Mouse (Mus musculus) thymus, postnatal 4 days (tissue): Measurements from ENCODE around the gene Slc44a5.
"Not testable (repeated sequence)": the region's sequence is repeated elsewhere in the genome, so short reads cannot be mapped to it uniquely, and the experiment has no call there.

Experiments
- DNase-seq: peaks from one replicate; pipeline ENCODE4 v3.0.0; 2021

Gene Slc44a5

DNA sequence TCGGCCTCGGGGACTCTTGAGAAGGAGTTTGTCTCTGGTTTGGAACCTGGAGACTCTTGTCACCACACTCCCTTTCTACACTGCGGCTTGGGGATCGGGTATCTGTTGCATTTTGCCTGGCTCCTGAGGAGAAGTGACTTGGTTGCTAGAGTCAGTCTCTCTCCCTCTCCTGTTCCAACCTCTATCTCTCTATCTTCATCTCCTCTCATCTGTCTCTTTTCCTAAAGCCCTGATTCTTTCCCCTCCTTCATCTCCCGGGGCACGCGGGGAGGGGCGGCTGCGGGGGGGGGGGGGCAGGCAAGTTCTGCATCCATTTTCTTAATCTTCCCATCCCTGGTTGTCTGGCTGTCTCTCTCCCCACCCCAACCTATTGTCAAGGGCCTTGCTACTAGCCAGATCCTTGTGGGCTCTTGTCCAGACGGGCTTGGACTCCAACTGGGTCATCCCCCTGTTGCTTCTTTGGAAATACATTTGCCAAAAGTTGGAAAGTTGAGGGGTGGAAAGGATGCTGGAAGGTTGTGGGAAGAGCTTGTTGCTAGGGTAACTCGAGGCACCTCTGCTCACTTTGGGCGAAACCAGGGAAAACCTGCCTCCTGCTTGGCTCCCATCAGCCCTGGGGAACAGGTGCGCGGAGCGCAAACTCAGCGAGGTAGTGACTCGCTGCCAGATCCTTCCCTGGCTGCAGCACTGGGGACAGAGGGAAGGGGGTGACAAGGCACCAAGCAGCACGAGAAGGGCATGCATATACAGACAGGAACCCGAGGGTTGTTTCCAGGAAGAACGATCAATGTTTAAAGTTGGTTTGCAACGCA is 919 bp downstream of the Slc44a5 start:
- DNase-seq = no peak

DNA sequence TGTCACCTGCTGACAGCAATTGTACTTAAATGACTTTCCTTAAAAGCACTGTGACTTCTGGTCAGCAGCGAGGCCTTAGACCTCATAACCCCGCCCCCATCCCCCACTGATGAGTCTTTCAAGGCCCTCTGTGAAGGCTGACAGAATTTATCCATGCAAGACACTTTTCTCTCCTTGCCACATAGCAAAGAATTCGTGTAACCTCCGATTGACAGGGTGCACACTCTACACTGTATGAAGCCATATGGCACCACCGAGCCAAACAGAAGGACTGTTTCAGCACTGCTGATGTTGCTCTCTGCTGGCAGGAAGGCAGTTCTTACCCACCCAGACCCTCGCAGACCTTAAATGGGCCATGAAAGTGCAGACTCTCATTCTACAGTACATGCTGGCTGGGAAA is 1.8 kb downstream of the Slc44a5 start:
- no peak for DNase-seq

DNA sequence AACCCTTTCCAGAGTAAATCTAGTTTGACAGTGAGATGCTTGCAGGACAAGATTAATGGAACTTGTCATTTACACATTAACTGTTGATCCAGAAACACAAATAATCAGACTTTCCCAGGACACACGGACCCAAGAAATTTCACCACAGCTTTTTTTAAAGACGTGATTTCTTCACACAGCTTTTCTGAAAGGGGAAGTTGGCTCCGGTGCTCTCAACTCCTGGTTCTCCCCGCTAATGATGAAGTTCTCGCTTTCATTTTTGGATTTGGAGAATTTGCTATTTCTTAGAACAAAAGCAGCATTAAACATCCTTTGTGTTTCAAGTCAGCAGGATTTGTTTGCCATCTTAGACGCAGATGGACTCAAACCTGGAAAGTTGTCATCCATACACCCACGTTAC is 2.6 kb downstream of the Slc44a5 start:
- DNase-seq = no peak

DNA sequence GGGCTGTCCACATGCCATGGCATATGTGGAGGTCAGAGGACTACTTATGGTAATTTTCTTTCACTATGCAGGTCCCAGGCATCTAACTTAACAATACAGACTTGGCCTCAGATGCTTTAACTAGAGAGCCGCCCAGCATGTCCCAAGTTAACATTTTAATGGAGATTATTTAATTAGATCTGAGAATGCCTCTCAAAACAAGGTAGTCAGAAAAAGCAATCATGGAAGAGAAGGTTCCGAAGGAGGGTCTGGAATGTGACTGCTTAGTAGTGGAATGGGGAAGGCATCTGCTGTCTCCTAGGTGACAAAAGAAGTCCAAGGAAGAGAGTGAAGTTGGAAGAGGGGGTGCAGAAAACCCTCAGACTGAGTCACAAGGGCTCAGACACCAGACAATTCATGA is 7.4 kb downstream of the Slc44a5 start:
- DNase-seq = no peak

DNA sequence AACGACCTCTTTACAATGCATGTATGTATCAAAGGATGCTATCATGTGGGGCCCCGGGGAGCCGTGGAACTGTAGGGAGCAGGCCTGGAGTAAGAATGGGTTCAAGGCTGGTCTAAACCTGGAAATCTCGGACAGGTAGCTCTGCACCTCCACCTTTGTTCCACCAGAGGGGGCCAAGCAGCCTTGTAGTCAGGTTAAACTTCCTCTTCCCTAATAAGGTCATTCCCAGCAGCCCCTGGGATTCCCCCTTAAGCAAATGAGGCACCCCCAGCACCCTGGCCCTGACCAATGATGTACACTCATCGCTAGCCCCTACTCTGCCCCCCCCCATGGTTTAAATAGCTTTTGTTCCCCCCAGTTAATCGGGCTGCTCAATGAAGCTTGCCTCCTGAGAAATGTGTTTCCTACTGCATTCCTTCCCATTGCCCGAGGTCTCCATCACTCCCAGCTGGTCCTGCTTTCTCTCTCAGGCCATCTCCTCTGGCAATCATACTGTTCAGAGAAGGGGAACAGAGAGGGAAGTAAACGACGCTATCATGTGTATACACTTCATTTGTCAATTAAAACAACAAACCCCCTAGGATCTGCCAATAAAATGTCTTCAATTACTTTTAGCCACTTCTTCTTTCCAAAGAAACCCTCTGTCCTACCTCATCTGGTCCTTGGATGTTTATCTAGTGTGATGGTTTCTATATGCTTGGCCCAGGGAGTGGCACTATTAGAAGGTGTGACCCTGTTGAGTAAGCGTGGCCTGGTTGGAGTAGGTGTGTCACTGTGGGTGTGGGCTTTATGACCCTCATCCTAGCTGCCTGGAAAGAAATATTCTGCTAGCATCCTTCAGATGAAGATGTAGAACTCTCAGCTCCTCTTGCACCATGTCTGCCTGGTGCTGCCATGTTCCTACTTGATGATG is 11.4 kb downstream of the Slc44a5 start:
- DNase-seq = peak; percentile 27

DNA sequence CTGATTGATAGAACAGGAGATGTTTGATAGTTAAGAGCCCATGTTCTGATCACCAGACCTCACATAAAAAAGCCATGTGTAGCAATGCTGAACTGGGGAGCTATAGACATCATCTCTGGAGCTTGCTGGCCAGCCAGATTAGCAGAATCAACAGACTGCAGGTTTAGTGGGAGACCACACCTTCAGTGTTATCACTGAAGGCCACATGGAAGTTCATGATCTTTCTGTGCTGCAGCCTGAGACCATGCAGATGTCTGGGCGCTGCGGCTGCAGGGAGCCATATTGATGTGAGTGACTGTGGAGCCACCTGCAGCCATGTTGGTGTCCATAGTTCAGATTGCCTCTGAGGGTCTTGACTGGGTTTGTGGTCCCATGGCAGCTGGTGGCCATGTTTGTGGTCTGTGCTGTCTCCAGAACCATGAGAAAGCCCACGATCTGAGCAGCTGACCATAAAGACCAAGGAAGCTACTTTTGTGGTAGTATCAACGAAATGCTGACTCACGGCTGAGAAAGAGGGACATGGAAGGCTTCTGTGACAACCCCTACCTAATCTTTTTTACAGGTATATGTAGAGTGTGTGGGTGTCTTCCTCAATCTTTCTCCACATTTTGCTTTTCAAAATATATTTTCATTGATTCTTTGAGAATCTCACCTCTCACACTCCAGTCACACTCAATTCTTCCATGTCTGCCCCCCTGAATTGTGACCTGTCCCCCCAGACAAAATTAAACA is 26.7 kb downstream of the Slc44a5 start:
- DNase-seq = no peak

DNA sequence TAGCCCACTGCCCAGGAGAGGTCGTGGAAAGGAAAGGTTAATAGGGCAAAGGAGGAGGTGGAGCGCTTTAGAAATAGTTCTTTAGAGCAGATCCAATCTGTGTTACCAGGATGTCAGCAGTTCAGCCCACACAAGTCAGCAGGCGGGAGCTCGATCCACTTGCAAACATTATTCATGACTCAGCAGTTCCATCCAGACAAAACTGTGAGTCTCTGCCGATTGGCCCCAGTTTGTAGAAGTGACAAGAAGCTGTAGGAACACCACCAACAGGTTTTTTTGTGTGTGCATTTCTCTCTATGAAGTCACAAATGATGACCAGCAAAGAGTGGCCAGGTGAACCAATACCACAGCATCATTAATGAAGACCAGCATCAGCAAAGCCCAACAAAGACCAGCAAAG is 28.1 kb downstream of the Slc44a5 start:
- DNase-seq = no peak

DNA sequence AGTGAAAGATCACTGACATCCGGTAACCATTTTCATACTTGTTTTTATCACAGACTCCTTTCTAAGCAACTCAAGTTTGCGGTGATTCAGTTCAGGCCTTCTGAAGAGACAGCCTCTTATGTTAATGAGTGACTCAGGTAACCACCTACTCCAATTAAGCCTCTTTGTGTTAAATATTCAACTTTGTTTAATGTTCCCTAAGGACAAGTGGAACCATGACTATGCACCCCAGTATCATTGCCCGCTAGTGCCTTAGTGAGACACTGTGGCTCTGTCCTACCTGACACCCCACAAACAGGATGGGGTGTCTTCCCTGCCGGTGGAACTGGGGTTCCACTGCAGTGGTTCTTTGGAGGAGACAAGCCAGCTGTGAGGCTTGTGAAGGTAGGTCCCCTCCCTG is 73.6 kb downstream of the Slc44a5 start:
- DNase-seq = no peak

DNA sequence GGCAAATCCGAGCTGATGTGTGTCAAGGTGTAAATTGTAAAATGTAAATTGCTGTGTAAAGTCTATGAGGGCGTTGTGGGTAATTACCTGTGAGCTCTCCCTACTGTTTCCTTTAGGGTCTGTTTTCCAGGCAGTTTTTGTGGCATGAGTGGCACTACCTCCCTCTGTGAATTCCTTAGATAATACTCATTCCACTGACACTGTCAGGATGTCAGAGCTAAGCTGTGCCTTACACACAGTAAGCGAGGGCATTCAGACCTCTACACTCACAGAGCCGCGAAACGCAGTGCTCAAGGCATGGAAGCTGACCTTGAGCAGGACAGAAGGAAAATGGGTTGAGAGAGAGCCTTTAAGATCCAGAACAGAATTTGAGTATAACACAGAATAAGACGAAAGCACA is 80.1 kb downstream of the Slc44a5 start:
- DNase-seq = no peak

DNA sequence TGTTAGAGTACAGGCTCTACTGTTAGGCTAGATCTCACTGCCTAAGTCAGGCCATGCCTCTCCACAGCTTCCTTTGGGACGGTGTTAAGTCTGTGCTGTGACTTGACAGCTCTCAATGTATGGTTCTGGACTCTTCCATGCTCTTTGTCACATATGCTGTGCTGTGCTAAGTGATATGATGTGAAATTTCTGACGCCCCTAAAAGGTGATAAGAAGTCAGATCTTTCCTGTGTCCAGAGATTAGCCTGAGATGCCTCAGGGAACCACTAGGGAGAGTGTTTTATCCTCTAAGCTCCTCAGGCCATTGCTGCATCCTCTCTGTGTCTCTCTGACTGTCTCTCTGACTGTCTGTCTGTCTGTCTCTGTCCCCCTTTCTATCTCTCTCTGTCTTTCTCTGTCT is 84.2 kb downstream of the Slc44a5 start:
- no peak for DNase-seq

DNA sequence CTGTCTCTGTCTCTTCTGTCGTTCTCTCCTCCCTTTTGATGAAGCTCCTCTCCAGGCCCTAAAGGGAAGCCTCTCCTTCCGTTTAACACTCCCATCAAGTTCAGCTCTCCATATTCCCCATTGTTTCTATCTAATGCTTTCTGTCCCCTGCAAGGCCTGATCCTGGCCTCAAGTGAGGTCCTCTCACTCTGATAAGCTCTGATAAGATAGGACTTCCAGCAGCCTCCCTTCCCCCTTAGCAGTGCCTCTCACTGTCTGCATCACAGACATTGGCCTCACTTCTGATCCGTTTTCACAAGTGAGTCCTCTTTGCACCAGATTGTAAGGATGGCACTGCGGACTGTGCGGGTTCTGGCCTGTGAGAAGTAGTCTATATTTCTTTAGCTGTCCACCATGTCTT is 85.0 kb downstream of the Slc44a5 start:
- DNase-seq = no peak

DNA sequence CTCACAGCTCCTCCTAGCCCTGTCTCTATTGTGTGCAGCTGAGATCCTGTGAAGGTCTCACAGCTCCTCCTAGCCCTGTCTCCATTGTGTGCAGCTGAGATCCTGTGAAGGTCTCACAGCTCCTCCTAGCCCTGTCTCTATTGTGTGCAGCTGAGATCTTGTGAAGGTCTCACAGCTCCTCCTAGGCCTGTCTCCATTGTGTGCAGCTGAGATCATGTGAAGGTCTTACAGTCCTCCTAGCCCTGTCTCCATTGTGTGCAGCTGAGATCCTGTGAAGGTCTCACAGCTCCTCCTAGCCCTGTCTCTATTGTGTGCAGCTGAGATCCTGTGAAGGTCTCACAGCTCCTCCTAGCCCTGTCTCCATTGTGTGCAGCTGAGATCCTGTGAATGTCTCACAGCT is 98.8 kb downstream of the Slc44a5 start:
- not testable (repeated sequence) for DNase-seq

DNA sequence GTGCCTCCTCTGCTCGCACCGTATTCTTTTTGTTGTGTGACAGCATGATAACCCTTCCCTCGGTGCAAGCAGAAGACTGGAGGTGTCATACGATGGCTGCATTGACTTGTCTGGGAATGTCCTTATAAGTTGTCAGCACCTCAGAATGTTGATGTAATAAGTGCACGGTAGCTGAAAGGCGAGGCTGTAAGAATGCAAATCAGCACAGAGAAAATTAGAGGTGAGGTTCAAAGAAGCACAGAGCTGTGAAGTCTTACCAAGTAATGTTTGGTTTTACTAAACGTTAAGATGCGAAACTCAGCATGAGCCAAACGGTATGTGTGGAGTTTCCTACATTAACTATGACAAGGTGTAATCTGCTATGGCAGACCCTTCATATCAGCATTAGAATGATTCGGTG is 102.5 kb downstream of the Slc44a5 start:
- no peak for DNase-seq

DNA sequence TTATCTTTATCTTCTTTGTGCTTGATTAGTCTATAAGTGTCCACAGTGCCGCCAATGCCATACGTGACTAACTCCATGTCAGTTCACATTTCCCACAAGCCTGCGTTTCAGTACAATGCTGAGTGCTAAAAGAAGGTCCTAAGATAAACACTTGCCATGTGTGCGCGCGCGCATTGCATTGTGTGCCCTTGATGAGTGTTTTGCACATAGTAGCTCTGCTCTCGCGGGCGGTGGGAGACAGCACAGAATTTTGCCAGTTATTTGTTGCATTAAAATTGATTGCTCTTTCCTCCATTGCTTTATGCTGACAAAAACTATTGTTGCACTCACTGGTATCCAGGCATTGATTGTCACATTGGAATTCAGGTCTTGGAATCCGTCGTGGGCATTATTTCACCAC is 108.5 kb downstream of the Slc44a5 start:
- DNase-seq = no peak

DNA sequence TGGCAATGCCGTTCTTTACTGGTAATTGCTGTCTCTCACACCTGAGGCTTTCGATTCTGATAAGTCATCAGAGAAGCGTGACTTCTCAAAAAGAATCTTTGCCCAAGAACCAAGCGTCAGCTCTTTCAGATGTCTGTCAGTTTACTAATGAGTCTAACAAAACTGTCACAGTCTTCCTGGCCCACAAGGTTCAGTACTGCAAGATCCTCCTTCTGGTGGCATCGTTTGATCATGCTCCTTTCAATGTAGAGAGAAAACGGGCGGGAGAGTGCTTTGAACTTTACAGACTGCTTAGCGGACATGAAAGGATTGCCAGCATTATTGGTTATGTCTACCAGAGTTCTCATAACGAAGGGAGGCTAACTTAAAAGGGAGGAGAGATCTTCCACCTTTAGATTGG is 109.0 kb downstream of the Slc44a5 start:
- DNase-seq = no peak

DNA sequence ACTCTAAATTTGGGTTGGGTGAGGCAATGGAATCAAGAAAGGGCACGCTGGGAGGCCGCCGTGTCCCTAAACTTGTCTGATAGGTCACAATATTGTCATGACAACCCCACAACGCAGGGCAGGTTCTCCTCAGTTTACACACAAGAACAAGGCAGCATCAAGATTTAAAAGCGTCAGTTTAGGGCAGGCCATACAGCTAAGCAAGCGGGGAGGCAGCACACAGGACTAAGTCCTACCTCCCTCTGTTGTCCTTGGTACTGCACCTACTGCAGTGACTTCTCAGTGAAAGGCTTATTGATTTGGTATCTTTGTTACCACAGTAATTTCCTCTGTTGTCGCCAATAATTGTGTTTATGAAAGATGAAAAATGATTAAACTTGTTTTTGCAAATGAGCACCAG is 109.7 kb downstream of the Slc44a5 start:
- DNase-seq = no peak

DNA sequence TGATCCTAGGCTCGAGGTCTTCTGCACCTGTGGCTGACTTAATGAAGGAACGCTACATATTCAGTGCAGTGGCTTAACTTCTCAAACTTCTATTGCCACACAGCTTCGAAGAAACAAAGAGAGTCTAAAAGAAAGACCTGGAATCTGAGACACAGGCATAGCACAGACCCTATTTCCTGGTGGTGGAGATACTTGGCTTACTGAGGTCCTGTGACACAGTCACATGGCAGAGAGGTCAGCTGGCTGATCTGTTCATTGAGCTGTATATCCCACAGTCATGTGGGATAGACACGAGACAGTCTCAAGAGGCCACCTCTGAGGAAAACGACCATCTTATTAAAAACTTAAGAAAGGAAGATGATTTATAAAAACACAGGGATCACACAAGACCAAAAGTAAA is 116.8 kb downstream of the Slc44a5 start:
- DNase-seq = no peak

DNA sequence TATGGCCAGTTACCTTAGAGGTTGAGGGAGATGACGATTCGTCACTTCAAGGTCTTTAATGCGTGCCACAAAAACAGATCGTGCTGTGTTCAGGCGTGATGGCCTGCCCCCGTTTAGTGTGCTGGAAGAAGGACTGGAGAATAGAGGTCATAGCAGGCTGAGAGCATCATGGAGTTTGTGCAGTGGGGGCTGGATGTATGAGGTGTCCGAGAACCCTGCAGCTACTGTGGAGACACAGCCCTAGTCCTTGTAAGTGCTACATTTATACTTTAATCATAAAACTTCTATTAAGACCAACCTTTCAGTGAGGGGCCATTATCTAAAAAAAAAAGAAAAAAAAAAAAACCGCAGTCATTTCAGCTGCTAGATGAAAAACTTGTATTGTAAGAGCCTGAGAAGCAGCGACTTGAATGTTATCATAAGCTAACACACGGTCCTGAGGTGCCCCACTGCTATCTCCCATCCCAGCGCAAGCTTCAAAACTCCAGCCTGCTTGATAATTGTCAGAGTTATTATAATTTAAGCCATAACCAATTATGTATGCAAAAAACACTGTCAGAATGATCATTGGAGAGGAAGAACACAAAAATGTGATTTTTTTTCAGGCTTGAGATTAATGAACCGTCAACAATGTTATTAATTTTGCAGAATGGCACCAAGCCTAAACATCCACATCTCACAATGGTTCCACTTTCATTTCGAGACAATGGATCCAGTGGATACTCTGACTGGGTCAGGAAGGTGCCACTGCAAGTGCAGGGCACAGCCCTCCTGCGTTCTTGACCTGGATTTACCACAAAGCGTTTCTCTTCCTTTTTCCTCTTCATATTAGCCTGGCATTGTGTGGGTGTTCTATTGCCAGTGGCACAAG is 118.5 kb downstream of the Slc44a5 start:
- DNase-seq = no peak

DNA sequence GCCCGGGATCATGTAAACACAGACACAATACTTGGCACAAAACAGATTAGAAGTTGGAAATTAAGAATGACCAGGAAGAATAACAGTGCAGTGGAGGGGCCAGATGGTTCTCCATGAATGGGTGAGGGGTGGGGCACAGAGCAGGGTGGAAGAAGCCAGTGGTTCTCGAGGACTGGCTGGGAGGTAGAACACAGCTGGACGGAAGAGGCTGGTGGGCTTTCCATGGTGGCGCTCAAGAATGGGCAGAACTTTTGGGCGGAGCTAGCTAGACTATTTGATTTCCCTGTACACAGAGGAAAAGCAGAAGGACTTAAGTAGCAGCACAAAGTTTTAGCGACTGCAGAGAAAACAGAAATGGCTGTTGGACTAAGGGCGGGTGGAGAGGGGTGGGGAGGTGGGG is 119.2 kb downstream of the Slc44a5 start:
- no peak for DNase-seq

DNA sequence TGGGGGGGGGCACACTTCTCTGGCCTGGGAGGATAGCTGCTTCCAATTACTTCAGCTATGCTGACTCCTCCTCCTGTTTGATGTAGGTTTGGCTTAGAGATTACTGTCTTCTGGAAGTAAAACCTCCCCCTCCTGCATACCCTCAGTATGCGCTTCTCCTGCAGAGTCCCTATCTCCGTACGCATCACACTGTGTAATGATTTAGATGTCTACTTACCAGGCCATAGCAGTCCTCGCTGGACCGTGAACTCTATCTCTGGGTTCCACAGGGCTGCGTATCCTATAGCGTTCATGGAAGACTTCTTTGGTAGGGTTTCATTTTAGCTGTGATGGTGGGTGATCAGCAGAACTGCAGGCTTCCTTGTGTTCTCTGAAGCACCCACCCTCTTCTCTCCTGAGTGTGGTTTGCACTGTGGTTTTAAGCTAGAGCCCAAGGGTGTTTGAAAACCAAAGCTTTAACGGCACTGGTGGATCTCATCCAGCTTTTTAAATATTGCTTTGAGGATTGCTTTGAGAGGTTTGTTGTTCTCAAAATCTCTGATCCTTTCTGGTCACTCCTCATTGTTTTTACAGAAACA is 120.6 kb downstream of the Slc44a5 start:
- no peak for DNase-seq

DNA sequence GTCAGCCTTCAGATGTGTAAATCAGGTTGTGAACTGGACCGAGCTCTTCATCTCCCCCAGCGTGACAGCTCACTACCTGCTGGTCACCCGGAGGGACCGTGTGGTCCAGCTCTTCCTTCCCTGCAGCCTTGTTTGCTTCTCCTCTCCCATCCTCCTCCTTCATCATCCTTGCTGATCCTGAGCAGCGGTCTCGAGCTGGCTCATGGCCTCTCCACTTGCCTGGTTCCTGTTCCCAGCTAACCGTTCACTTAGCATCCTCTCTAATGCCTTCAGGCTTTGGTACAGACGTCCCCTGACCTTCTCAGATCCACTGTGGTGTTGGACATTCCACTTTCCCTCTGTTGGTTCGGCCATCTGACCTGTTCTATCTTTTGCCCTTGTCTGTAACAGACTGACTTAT is 128.4 kb downstream of the Slc44a5 start:
- no peak for DNase-seq

DNA sequence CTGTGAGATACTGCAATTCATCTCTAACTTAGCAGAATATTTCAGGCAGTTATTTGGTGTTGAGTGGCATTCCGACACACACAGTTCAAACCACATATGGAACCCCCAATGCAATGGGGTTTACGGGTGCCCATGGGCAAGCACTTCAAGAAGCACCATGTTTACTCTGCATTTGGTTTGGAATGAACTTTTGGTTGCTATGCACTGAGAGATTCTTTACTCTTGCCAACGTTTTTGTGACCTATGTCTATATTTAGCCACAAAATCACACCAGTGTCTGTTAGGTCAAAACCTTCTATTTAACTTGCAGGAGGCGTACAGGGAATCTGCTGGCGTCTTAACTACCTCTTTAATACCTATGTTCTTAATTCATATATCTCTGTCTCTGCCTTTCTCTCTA is 137.3 kb downstream of the Slc44a5 start:
- no peak for DNase-seq
